Mouse (Mus musculus): ENCODE data around the gene Kti12. TPM values are rescaled to one million over a fixed set of nuclear protein-coding genes. Genes with fewer than 3 reads are reported as not detected.

Kti12 gene
- polyA plus RNA-seq, 1 experiment from 2014 or later: 14.4 TPM

- ATAC-seq (no peak), DNase-seq (ENCODE audit: low read depth, low spot score) (no peak)
- ChIA-PET POLR2A (interaction anchor here (0.6 to 1.4 kb wide), 3 partner anchors 12 to 807 kb away, joined by 3 to 4 read pairs (median 3); partner anchors contain the start of gene Kti12), CTCF (no interaction called here)
- no peaks in the 10 kb centered on the region for H3K27me3 ChIP-seq
- no peak for TF ChIP-seq CTCF (IDR thresholded peaks at IDR 0.05)
- in situ Hi-C loops (cut with MboI; ENCODE audit: low pct_unique_long_range_greater_than_20kb): no loop called here
These were observed 13.8 kb upstream of the Kti12 start for GRCm38 (mm10) chr4:108833828-108834114.

DNA sequence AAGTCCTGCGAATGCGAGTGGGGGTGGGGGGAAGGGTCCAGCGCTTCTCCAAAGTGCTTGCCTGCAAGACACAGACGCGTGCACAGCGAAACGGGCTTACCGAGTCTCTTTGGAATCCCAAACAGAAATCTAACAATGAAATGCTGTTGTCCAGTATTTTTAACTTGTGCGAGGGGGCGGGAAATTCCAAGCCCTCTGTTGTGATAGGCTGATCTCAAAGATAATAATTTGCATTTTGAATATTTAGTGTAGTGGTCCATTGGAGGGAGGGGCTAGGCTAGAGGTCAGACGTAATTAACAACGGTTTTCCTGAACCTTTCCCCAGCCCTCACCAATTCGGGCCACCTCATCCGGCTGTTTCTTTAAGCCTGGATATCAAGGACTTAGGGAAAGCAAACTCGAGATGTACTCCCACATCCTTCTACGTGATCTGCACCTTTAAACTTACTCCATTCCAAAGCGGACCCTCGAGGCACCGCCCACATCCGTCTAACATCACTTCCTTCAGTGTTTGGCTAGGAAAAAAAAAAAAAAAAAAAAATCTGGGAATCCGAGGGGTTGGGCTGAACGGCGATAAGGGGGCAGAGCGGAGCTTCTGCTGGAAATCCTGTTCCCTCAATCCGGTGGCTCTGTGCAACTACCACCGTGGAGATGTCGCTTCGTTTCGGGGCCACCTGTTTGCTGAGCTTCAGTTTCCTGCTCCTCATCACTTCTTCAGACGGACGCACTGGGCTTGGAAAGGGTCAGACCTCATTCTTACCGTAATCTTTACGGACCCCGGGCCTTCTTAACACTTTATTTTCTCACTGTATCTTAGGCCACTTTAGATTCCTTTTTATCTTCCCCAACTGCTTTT lies 13.2 kb upstream of the Kti12 start, which contains the start of gene Txndc12:
Txndc12 (plus strand) TSS at position 487 of the 856 bp plus-strand sequence.
- in situ Hi-C loops (cut with MboI; ENCODE audit: low pct_unique_long_range_greater_than_20kb): no loop called here
- POLR2A ChIA-PET: interaction anchor here (0.6 to 0.8 kb wide), 3 partner anchors 13 to 808 kb away, joined by 3 read pairs; partner anchors contain the start of gene Kti12
- CTCF ChIA-PET: no interaction called here
- H3K27me3 ChIP-seq: no peaks in the 10 kb centered on the region
- peak; percentile 58 for ATAC-seq
- no peak for DNase-seq (ENCODE audit: low read depth, low spot score)
- TF ChIP-seq CTCF (IDR thresholded peaks at IDR 0.05): no peak

DNA sequence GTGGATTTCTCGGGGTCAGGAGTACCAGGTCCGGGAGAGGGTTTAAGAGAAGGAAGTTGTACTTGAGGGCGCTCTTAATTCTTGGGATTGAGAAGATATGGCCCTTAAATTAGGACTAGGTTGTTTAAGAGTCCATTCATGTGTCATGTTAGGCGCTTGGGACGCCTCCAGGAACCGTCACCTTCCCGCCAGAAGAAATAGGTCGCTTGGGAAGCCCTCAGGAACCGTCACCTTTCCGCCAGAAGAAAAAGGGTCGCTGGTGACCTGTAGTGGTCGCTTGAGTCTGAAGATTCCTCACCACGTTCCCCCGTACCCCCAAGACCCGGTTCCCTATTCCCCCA lies 12.6 kb upstream of the Kti12 start:
- ChIA-PET POLR2A (interaction anchor here (0.7 to 1.0 kb wide), 2 partner anchors 13 to 60 kb away, joined by 3 read pairs; partner anchors contain the start of gene A730015C16Rik), CTCF (no interaction called here)
- no peak for DNase-seq (ENCODE audit: low read depth, low spot score)
- TF ChIP-seq CTCF (IDR thresholded peaks at IDR 0.05): no peak
- H3K27me3 ChIP-seq: no peaks in the 10 kb centered on the region
- in situ Hi-C loops (cut with MboI; ENCODE audit: low pct_unique_long_range_greater_than_20kb): no loop called here
- no peak for ATAC-seq

DNA sequence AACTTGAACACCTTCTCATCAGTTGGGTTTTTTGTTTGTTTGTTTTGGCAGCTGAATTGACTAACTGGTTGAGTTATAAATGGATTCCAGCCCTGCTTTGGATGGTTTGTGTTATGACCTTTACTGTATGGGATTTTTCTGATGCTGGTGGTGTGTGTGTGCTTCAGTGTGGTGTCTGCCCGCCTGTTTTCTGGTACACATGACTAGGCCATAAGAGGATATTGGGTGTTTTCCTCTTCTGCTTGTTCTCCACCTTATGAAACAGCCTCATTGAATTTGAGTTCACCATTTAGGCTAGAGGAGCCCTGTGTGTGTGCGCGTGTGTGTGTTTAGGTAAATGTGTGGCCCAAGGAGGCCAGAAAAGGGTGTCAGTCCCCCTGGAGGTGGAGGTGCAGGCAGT lies 12.1 kb upstream of the Kti12 start:
- ATAC-seq (no peak), DNase-seq (ENCODE audit: low read depth, low spot score) (no peak)
- in situ Hi-C loops (cut with MboI; ENCODE audit: low pct_unique_long_range_greater_than_20kb): no loop called here
- H3K27me3 ChIP-seq: no peaks in the 10 kb centered on the region
- CTCF ChIA-PET: no interaction called here
- TF ChIP-seq CTCF (IDR thresholded peaks at IDR 0.05): no peak
- POLR2A ChIA-PET: interaction anchor here (1.0 kb wide), 1 partner anchor 13 kb away, joined by 3 read pairs; the partner anchor contains the start of gene A730015C16Rik

- DNase-seq (ENCODE audit: low read depth, low spot score): no peak
- CTCF ChIA-PET: interaction anchor here (1.5 kb wide), 1 partner anchor 10 kb away, joined by 3 read pairs; the partner anchor contains the start of genes A730015C16Rik and Kti12
- POLR2A ChIA-PET: interaction anchor here (0.9 kb wide), 1 partner anchor 9 kb away, joined by 4 read pairs; no protein-coding TSS in a partner anchor
- ATAC-seq: no peak
- no peaks in the 10 kb centered on the region for H3K27me3 ChIP-seq
- no peak for TF ChIP-seq CTCF (IDR thresholded peaks at IDR 0.05)
- in situ Hi-C loops (cut with MboI; ENCODE audit: low pct_unique_long_range_greater_than_20kb): no loop called here
These were observed 9.6 kb upstream of the Kti12 start for GRCm38 (mm10) chr4:108838031-108838430.

GRCm38 (mm10) chr4:108841920-108842578 lies 5.5 kb upstream of the Kti12 start:
- CTCF ChIA-PET: no interaction called here
- DNase-seq (ENCODE audit: low read depth, low spot score): no peak
- H3K27me3 ChIP-seq: no peaks in the 10 kb centered on the region
- in situ Hi-C loops (cut with MboI; ENCODE audit: low pct_unique_long_range_greater_than_20kb): no loop called here
- ATAC-seq: no peak
- no peak for TF ChIP-seq CTCF (IDR thresholded peaks at IDR 0.05)
- POLR2A ChIA-PET: no interaction called here

- in situ Hi-C loops (cut with MboI; ENCODE audit: low pct_unique_long_range_greater_than_20kb): no loop called here
- H3K27me3 ChIP-seq: no peaks in the 10 kb centered on the region
- TF ChIP-seq CTCF (IDR thresholded peaks at IDR 0.05): no peak
- ChIA-PET CTCF (no interaction called here), POLR2A (no interaction called here)
- DNase-seq (ENCODE audit: low read depth, low spot score) (no peak), ATAC-seq (no peak)
These were observed 4.2 kb upstream of the Kti12 start for GRCm38 (mm10) chr4:108843336-108843735.

DNA sequence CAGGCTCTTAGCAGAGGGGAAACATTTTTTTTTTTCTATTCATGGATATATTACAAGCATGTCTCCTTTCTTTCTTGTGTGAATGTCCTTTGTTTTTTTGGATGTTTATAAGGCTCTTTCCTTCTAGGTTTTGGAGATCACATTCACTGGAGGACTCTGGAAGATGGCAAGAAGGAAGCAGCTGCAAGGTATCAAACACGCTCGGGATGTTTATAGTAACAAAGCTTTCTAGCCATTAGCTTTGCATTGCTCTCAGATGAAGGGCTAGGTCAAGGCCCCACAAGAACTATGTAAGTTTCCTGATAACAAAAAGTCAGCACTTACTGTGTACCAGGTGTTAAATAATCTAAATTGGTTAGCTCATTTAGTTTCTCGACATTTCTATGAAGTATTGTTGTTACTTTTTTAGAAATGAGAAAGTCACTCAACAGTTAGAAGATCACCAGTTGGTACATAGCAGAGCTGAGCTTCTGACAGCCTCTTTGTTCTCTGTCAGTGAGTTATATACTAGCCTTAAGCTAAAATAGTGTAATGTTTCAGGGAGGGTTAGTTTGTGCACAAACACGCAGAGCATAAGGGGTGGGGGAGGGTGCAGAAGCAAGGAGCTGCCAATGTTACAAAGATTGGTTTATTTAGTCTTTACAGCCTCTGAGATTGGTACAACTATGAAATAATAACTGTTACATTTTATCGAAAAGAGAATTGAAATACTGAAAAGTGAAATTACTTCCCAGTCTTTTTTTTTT lies 1.6 kb upstream of the Kti12 start:
- no peak for DNase-seq (ENCODE audit: low read depth, low spot score)
- ChIA-PET CTCF (interaction anchor here (1.1 kb wide), 1 partner anchor 71 kb away, joined by 3 read pairs; no protein-coding TSS in a partner anchor), POLR2A (interaction anchor here (0.7 to 1.0 kb wide), 2 partner anchors 13 to 15 kb away, joined by 3 to 4 read pairs; partner anchors contain the start of gene Btf3l4)
- no peaks in the 10 kb centered on the region for H3K27me3 ChIP-seq
- no peak for ATAC-seq
- in situ Hi-C loops (cut with MboI; ENCODE audit: low pct_unique_long_range_greater_than_20kb): no loop called here
- TF ChIP-seq CTCF (IDR thresholded peaks at IDR 0.05): no peak

- CTCF ChIA-PET: interaction anchor here (1.2 kb wide), 1 partner anchor 11 kb away, joined by 3 read pairs; no protein-coding TSS in a partner anchor
- DNase-seq (ENCODE audit: low read depth, low spot score) (no peak), ATAC-seq (no peak)
- TF ChIP-seq CTCF (IDR thresholded peaks at IDR 0.05): no peak
- in situ Hi-C loops (cut with MboI; ENCODE audit: low pct_unique_long_range_greater_than_20kb): no loop called here
- H3K27me3 ChIP-seq: no peaks in the 10 kb centered on the region
- POLR2A ChIA-PET: interaction anchor here (1.2 kb wide), 1 partner anchor 13 kb away, joined by 3 read pairs; no protein-coding TSS in a partner anchor
These were observed 892 bp downstream of the Kti12 start, which contains the start of gene A730015C16Rik for GRCm38 (mm10) chr4:108848505-108848848. Gene A730015C16Rik (minus strand): TSS chr4:108848619.

GRCm38 (mm10) chr4:108866806-108867205 lies 19.2 kb downstream of the Kti12 start:
- H3K27me3 ChIP-seq: no peaks in the 10 kb centered on the region
- no peak for TF ChIP-seq CTCF (IDR thresholded peaks at IDR 0.05)
- no peak for DNase-seq (ENCODE audit: low read depth, low spot score)
- CTCF ChIA-PET: no interaction called here
- in situ Hi-C loops (cut with MboI; ENCODE audit: low pct_unique_long_range_greater_than_20kb): loop anchor here (5.0 kb wide), 2 partner anchors 120 to 300 kb away; no protein-coding TSS in a partner anchor
- no peak for ATAC-seq
- POLR2A ChIA-PET: no interaction called here
